Mouse (Mus musculus): ENCODE data around the gene Saxo2.

The Saxo2 gene

DNA sequence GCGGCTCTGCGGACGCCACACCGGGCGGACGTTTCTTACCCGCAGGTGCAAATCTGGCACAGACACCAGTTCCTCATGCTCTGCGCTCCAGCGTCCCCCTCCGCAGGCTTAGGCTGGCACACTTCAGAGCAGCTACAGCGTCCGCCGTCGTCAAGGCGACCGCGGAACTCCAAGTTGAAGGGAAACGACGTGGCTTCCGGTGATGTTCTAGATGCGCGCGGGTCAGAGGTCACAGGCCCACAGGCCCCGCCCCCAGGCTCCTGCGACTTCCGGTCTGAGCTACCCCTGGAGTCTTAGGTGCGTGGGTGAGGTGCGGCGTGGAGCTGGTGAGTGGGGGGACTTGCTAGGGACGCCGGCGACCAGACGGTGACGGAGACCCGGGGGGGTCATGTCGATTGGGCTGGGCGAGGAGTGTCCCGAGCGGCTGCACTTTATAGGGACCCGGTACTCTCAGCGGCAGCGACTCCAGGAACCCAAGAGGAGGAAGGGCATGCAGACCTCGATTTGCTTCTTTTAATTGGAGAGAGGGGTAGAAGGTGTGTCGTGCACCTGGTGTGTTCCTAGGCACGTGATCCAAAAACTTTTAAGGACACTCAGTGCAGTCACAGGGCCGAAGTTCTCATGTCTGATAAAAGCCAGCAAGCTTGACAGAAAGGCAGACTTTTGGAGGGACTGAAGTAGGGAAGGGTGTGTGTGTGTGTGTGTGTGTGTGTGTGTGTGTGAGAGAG, at the start of gene Saxo2, which contains the start of gene Efl1:
Saxo2 (minus strand) TSS at position 176 of the 728 bp plus-strand sequence.
Efl1 (plus strand) TSS at position 262 of the 728 bp plus-strand sequence.
- peak; percentile 94 to 96 for DNase-seq (ENCODE audit: low spot score in 2 of 2)

GRCm38 (mm10) chr7:82697668-82698067, 49.3 kb upstream of the Saxo2 start:
- no peak for DNase-seq (ENCODE audit: low spot score in 2 of 2)

- DNase-seq (ENCODE audit: low spot score in 2 of 2) = no peak
Measured at GRCm38 (mm10) chr7:82691021-82691738, 42.9 kb upstream of the Saxo2 start.

DNA sequence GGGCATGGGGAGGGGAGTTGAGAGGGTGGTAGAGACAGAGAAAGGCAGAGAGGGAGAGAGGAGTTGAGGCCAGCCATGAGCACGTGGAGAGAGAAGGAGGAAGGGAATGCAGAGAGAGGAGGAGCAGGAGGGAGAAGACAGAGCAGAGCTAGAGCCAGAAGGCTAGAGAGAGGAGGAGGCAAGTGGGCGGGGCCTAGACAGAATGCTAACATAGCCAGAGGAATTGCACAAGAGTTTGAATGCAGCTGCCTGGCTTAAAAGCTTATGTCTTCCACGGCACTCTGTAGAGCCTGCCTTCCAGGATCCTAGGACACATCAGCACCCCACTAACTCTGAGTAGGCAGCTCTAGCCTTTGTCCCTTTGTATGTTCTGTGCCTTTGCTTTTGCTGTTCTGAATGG, 40.4 kb upstream of the Saxo2 start:
- no peak for DNase-seq (ENCODE audit: low spot score in 2 of 2)

DNA sequence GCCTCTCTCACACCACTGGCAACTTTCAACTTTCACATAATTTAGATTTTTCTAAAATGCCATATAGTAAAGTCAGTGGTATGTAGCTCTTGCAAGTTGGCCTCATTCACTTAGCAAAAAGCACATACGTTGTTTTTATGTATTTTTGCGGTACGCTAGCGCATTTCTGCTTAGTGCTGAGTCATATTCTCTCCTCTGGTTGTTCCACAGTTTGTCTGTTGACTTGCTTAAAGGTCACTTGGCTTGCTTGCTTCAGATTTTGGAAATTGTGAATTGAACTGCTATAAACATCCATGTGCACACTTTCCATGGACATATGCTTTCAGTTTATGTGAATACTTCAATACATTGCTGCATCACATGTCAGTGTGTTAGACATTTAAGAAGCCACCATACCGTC, 31.6 kb upstream of the Saxo2 start:
- no peak for DNase-seq (ENCODE audit: low spot score in 2 of 2)

DNA sequence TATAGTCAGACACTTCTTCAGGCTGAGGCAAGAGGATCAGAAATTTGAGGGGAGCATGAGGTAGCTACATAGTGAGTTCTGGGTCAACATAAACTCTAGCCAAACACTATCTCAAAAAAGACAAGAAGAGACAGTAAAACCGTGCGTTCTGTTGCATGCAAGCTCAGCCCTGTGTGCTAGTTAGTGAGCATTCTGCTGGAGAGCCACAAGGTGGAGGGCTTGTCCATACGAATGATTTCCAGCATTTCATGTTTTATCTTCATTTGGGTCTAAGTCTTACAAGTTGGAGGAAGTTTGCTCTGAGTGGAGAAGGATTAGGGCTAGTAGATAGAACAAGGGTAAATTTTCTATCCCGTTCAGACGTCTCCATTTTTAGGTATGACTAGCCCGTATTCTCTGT, 28.5 kb upstream of the Saxo2 start:
- DNase-seq (ENCODE audit: low spot score in 2 of 2) = no peak

DNA sequence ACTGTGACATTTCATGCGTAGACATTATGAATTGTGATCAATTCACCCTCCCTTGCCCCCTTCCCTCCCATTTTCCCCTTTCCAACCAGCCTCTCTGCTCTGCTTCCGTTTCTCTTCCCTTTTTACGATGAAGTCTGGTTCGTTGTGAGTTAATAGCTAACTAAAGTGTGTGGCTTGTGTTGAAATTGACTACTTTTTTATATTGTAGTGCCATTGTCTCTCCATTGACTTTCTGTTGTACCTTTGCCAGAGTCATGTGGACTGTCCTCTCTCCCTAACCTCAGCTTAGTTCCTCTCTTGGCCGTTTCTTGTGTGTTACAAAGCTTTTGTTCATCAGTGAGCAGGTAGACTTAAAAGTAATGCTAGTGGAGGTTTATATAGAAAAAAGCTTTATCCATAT, 27.7 kb upstream of the Saxo2 start:
- no peak for DNase-seq (ENCODE audit: low spot score in 2 of 2)

GRCm38 (mm10) chr7:82664604-82665003, 16.3 kb upstream of the Saxo2 start:
- no peak for DNase-seq (ENCODE audit: low spot score in 2 of 2)

DNA sequence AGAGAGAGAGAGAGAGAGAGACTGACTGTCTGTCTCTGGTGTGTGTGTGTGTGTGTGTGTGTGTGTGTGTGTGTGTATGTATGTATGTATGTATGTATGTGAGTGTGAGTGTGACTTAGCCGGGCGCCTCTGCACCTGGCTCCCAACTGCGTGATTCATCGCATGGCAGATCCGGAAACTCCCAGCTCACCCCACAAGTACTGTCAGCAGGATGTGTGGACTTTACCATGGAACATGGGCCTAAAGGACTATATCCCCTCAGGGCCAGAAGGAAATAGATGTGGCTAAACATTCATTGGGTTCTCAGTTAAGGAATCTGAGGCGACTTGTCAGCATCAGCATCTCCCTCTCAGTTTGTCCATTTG, 735 bp upstream of the Saxo2 start:
- no peak for DNase-seq (ENCODE audit: low spot score in 2 of 2)

- DNase-seq (ENCODE audit: low spot score in 2 of 2) = no peak
Measured at GRCm38 (mm10) chr7:82647909-82648308, 419 bp downstream of the Saxo2 start.

- DNase-seq (ENCODE audit: low spot score in 2 of 2) = no peak
Measured at GRCm38 (mm10) chr7:82647183-82647582, 1.1 kb downstream of the Saxo2 start.

GRCm38 (mm10) chr7:82625342-82625741, 23.0 kb downstream of the Saxo2 start:
- DNase-seq (ENCODE audit: low spot score in 2 of 2) = no peak

DNA sequence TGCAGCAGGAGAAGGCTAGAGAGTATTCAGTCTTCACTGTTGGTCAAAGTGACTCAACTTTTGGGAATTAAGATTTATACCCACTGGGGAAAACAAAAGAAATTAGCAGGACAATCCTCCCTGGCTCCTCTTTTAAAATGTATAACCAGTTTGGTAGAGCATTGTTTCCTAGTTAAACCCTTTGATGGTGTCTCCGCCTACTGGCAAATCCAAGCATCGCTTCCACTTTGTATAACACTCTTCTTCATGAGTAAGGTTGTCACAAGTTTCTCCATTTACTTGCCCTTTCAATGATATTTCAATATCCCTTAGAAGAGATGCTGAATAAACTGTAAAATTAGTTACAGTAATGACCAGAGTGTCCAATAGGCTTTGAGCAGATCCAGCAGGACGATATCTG, 38.7 kb downstream of the Saxo2 start:
- peak in 1 of 2 experiments; percentile 12 for DNase-seq (ENCODE audit: low spot score in 2 of 2)

GRCm38 (mm10) chr7:82605425-82605824, 42.9 kb downstream of the Saxo2 start:
- DNase-seq (ENCODE audit: low spot score in 2 of 2) = no peak

- DNase-seq (ENCODE audit: low spot score in 2 of 2) = no peak
Measured at GRCm38 (mm10) chr7:82602008-82602407, 46.3 kb downstream of the Saxo2 start.

GRCm38 (mm10) chr7:82590931-82591330, 57.4 kb downstream of the Saxo2 start:
- DNase-seq (ENCODE audit: low spot score in 2 of 2) = no peak

Measured in frontal cortex, postnatal 14 days (tissue).